Mouse (Mus musculus): ENCODE measurements around the gene Fgd5. TPM values are rescaled to one million over a fixed set of nuclear protein-coding genes. Genes with fewer than 3 reads are reported as not detected.
A peak's percentile ranks its signal among the peaks of the same experiment; 100 is the strongest.
"Not testable (repeated sequence)": the region's sequence is repeated elsewhere in the genome, so short reads cannot be mapped to it uniquely, and the experiment has no call there.

Gene Fgd5
- total and polyA plus RNA-seq, 3 experiments, result not detected

DNA sequence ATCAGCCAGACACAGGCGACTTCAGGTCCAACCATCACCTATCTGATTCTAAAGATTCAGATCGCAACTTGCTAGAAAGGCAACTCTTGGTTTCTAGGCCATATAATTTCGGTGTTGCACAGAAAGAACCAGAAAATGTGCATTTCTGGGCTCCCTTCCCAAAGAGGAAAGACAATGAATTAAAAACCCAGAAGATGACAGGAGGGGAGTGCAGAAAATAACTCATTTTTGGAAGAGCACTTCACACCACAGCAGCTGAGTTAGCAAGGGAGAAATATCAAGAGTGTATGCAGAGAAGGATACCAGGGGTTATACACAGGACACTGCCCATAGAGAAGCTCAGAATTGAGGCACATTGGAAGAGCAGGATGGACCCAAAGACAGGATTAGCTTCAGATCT is 106.3 kb downstream of the Fgd5 start:
- no peaks in the 10 kb centered on the region for H3K79me2 ChIP-seq (replicated peaks; ENCODE audit: control insufficient read depth, extremely low read depth, insufficient read depth, poor library complexity, severe bottlenecking)
- in situ Hi-C loops (cut with MboI; ENCODE audit: low pct_ligation_motif_present, low pct_unique_long_range_greater_than_20kb, low sequenced_read_pairs), result no loop called here
- H3K27me3 ChIP-seq (replicated peaks), result no peaks in the 10 kb centered on the region
- H3K9me3 ChIP-seq (replicated peaks; ENCODE audit: low read length), result no peaks in the 10 kb centered on the region
- no peak for DNase-seq (ENCODE audit: extremely low read depth)
- H3K4me1 ChIP-seq (ENCODE audit: control insufficient read depth in 1 of 2, insufficient read depth in 2 of 2), result peaks cover 0 to under 1% of the 10 kb centered on the region in 2 experiments; a peak in 1 of 4 replicates
- dilution Hi-C loops (cut with MboI; ENCODE audit: extremely low pct_ligation_motif_present, extremely low pct_unique_long_range_greater_than_20kb, low sequenced_read_pairs), result no loop called here
- H3K4me3 ChIP-seq (replicated peaks in 1 of 3; ENCODE audit: low read depth in 2 of 3, low read length in 2 of 3, poor library complexity in 1 of 3), result no peak overlapping the region
- H3K36me3 ChIP-seq (replicated peaks in 1 of 2; ENCODE audit: control insufficient read depth in 1 of 2, insufficient read depth in 1 of 2, low read length in 1 of 2), result no peaks in the 10 kb centered on the region
- no peak overlapping the region for H3K9ac ChIP-seq (ENCODE audit: insufficient read depth, low read depth)
- no peak overlapping the region for H3K4me2 ChIP-seq (ENCODE audit: insufficient read depth, low read depth, poor library complexity, severe bottlenecking)
- no peak overlapping the region for H3K27ac ChIP-seq (ENCODE audit: insufficient read depth, low read depth)
- no peak for TF ChIP-seq ELF1 (IDR thresholded peaks at IDR 0.05; ENCODE audit: low read depth, low read length)

GRCm38 (mm10) chr6:92089141-92089540 is 110.5 kb downstream of the Fgd5 start:
- H3K36me3 ChIP-seq (replicated peaks in 1 of 2; ENCODE audit: control insufficient read depth in 1 of 2, insufficient read depth in 1 of 2, low read length in 1 of 2); in situ Hi-C loops (cut with MboI; ENCODE audit: low pct_ligation_motif_present, low pct_unique_long_range_greater_than_20kb, low sequenced_read_pairs); H3K27ac ChIP-seq (ENCODE audit: insufficient read depth, low read depth); H3K4me2 ChIP-seq (ENCODE audit: insufficient read depth, low read depth, poor library complexity, severe bottlenecking); DNase-seq (ENCODE audit: extremely low read depth); H3K27me3 ChIP-seq (replicated peaks); H3K4me3 ChIP-seq (replicated peaks in 1 of 3; ENCODE audit: low read depth in 2 of 3, low read length in 2 of 3, poor library complexity in 1 of 3); dilution Hi-C loops (cut with MboI; ENCODE audit: extremely low pct_ligation_motif_present, extremely low pct_unique_long_range_greater_than_20kb, low sequenced_read_pairs); H3K9me3 ChIP-seq (replicated peaks; ENCODE audit: low read length); H3K9ac ChIP-seq (ENCODE audit: insufficient read depth, low read depth): not testable (repeated sequence)
- Histone ChIP-seq H3K79me2 (replicated peaks; ENCODE audit: control insufficient read depth, extremely low read depth, insufficient read depth, poor library complexity, severe bottlenecking) (peaks cover 16% of the 10 kb centered on the region), H3K4me1 (ENCODE audit: control insufficient read depth in 1 of 2, insufficient read depth in 2 of 2) (peaks cover 0 to 18% of the 10 kb centered on the region in 2 experiments; a peak in 2 of 4 replicates)

DNA sequence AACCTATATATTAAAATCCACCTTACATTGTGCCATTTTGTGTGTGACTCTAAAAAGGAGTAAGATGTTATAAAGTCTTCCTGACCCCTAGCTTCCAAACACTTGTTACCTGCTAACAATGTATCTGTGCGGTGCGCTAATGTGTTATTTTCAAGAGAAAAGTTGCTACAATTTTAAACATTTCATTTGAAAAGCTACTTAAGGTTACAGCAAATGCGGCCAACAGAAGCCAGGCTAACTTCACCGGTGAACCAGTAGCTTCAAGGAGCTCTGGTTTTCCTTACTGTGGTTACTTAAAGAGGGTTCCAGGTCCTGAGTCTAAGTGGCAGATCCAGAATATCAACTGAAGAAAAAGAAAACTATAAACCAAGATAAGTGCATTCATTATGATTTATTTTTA is 111.3 kb downstream of the Fgd5 start:
- peaks cover 24% of the 10 kb centered on the region for H3K79me2 ChIP-seq (replicated peaks; ENCODE audit: control insufficient read depth, extremely low read depth, insufficient read depth, poor library complexity, severe bottlenecking)
- dilution Hi-C loops (cut with MboI; ENCODE audit: extremely low pct_ligation_motif_present, extremely low pct_unique_long_range_greater_than_20kb, low sequenced_read_pairs) (no loop called here), in situ Hi-C loops (cut with MboI; ENCODE audit: low pct_ligation_motif_present, low pct_unique_long_range_greater_than_20kb, low sequenced_read_pairs) (no loop called here)
- no peaks in the 10 kb centered on the region for H3K9me3 ChIP-seq (replicated peaks; ENCODE audit: low read length)
- peak overlapping the region; percentile 98; the same call in 1 of the 2 replicates for H3K9ac ChIP-seq (ENCODE audit: insufficient read depth, low read depth)
- H3K4me2 ChIP-seq (ENCODE audit: insufficient read depth, low read depth, poor library complexity, severe bottlenecking), result peak overlapping the region; percentile 12; the same call in 1 of the 2 replicates
- H3K36me3 ChIP-seq (replicated peaks in 1 of 2; ENCODE audit: control insufficient read depth in 1 of 2, insufficient read depth in 1 of 2, low read length in 1 of 2), result peaks cover 0 to 5% of the 10 kb centered on the region in 2 experiments
- no peak for DNase-seq (ENCODE audit: extremely low read depth)
- no peak for TF ChIP-seq PAX5 (IDR thresholded peaks at IDR 0.05; ENCODE audit: low read length)
- no peak for TF ChIP-seq USF2 (conservative IDR thresholded peaks at IDR 0.05; ENCODE audit: low read depth, low read length)
- TF ChIP-seq MEF2A (IDR thresholded peaks at IDR 0.05; ENCODE audit: borderline replicate concordance, low read depth, low read length), result no peak
- TF ChIP-seq EP300 (IDR thresholded peaks at IDR 0.05; ENCODE audit: low read length), result no peak
- H3K4me1 ChIP-seq (ENCODE audit: control insufficient read depth in 1 of 2, insufficient read depth in 2 of 2), result peaks cover 0 to 26% of the 10 kb centered on the region in 2 experiments; a peak in 2 of 4 replicates
- no peaks in the 10 kb centered on the region for H3K27me3 ChIP-seq (replicated peaks)
- H3K4me3 ChIP-seq (replicated peaks in 1 of 3; ENCODE audit: low read depth in 2 of 3, low read length in 2 of 3, poor library complexity in 1 of 3), result peak overlapping the region in 1 of 3 experiments; percentile 85
- no peak overlapping the region for H3K27ac ChIP-seq (ENCODE audit: insufficient read depth, low read depth)

- dilution Hi-C loops (cut with MboI; ENCODE audit: extremely low pct_ligation_motif_present, extremely low pct_unique_long_range_greater_than_20kb, low sequenced_read_pairs), result no loop called here
- peak overlapping the region; percentile 98 for H3K9ac ChIP-seq (ENCODE audit: insufficient read depth, low read depth)
- in situ Hi-C loops (cut with MboI; ENCODE audit: low pct_ligation_motif_present, low pct_unique_long_range_greater_than_20kb, low sequenced_read_pairs), result no loop called here
Observed at GRCm38 (mm10) chr6:92090497-92090896, 111.8 kb downstream of the Fgd5 start.

More at GRCm38 (mm10) chr6:92090497-92090896, 111.8 kb downstream of the Fgd5 start:
- peak overlapping the region; percentile 53; the same call in 1 of the 2 replicates for H3K27ac ChIP-seq (ENCODE audit: insufficient read depth, low read depth)
- peak overlapping the region; percentile 73 to 87 (median 85) for H3K4me3 ChIP-seq (replicated peaks in 1 of 3; ENCODE audit: low read depth in 2 of 3, low read length in 2 of 3, poor library complexity in 1 of 3)
- H3K36me3 ChIP-seq (replicated peaks in 1 of 2; ENCODE audit: control insufficient read depth in 1 of 2, insufficient read depth in 1 of 2, low read length in 1 of 2), result peaks cover 0 to 5% of the 10 kb centered on the region in 2 experiments
- TF ChIP-seq ZMIZ1 (IDR thresholded peaks at IDR 0.05; ENCODE audit: low read depth, low read length) (0 out of 2 replicates have a peak, but pooled peaks have one; percentile 6), USF1 (IDR thresholded peaks at IDR 0.05; ENCODE audit: low read depth, low read length) (no peak)
- peaks cover 0 to 30% of the 10 kb centered on the region in 2 experiments; a peak in 2 of 4 replicates for H3K4me1 ChIP-seq (ENCODE audit: control insufficient read depth in 1 of 2, insufficient read depth in 2 of 2)
- no peaks in the 10 kb centered on the region for H3K27me3 ChIP-seq (replicated peaks)
- peak; percentile 14 for DNase-seq (ENCODE audit: extremely low read depth)
- H3K9me3 ChIP-seq (replicated peaks; ENCODE audit: low read length), result no peaks in the 10 kb centered on the region
- H3K79me2 ChIP-seq (replicated peaks; ENCODE audit: control insufficient read depth, extremely low read depth, insufficient read depth, poor library complexity, severe bottlenecking), result peaks cover 28% of the 10 kb centered on the region
- peak overlapping the region; percentile 80 for H3K4me2 ChIP-seq (ENCODE audit: insufficient read depth, low read depth, poor library complexity, severe bottlenecking)

All from CH12.LX (cell line).